In genomic region chr19:57129729-57130128, GRCm38 (mm10) we compare ENCODE assay signal across 20 mouse cellular contexts.
DNase-seq lines count a peak whose midpoint lies in the region; ATAC-seq and TF ChIP-seq lines count a peak whose summit lies in the region.
"Had no signal": no experiment of that assay in that cellular context is flagged by ENCODE, and none has a peak within 500 bp of the region (broad histone marks: within the 10 kb centered on the region; RNA-seq: fewer than 3 reads in every experiment).

No protein-coding gene starts in this region.

- no peak for ATAC-seq in stomach, postnatal 0 days (ENCODE audit: low FRiP score, low TSS enrichment)
- ATAC-seq: forebrain, embryonic 16.5 days; intestine, embryonic 16.5 days had no signal

- 81% methylated on average over 9 of the region's 9 CpGs for WGBS in stomach, postnatal 0 days
- WGBS in embryonic facial prominence, embryonic 10.5 days, result 89% methylated on average over 9 of the region's 9 CpGs

- no peak overlapping the region for H3K4me2 ChIP-seq in stomach, postnatal 0 days (replicated peaks; ENCODE audit: low read depth)
- H3K4me2 ChIP-seq: embryonic facial prominence, embryonic 13.5 days; forebrain, embryonic 12.5 days; heart, embryonic 13.5 days; hindbrain, embryonic 14.5 days had no signal

- peak overlapping the region; percentile 66 for H3K27ac ChIP-seq in gastrocnemius, adult 2 months
- H3K27ac ChIP-seq in stomach, postnatal 0 days (replicated peaks), result 0 out of 2 replicates have a peak overlapping the region, but pooled peaks have one; percentile 40
- no peak overlapping the region for H3K27ac ChIP-seq in embryonic facial prominence, embryonic 10.5 days (replicated peaks)
- H3K27ac ChIP-seq: embryonic facial prominence, embryonic 13.5 days; forebrain, embryonic 12.5 days; heart, embryonic 13.5 days; hindbrain, embryonic 14.5 days had no signal

- TF ChIP-seq EP300 in stomach, postnatal 0 days (optimal IDR thresholded peaks at IDR 0.05), result no peak

- intact Hi-C loops in gastrocnemius, adult 2 months (cut with DNase I), result loop anchor here (5.0 to 10.0 kb wide), 2 partner anchors 32 to 205 kb away; no protein-coding TSS in a partner anchor
- intact Hi-C loops in gastrocnemius, postnatal 36 days (cut with DNase I), result loop anchor here (10.0 kb wide), 1 partner anchor 205 kb away; no protein-coding TSS in a partner anchor

- H3K9me3 ChIP-seq in stomach, postnatal 0 days (ENCODE audit: control insufficient read depth, low read length), result no peaks in the 10 kb centered on the region
- no peaks in the 10 kb centered on the region for H3K9me3 ChIP-seq in embryonic facial prominence, embryonic 10.5 days
- H3K9me3 ChIP-seq: embryonic facial prominence, embryonic 13.5 days; forebrain, embryonic 12.5 days; heart, embryonic 13.5 days had no signal

- no peak overlapping the region for H3K9ac ChIP-seq in stomach, postnatal 0 days (ENCODE audit: low read length)
- H3K9ac ChIP-seq: embryonic facial prominence, embryonic 13.5 days; forebrain, embryonic 12.5 days; heart, embryonic 13.5 days; hindbrain, embryonic 14.5 days had no signal

- no peak for TF ChIP-seq CTCF in gastrocnemius, adult 2 months (IDR thresholded peaks at IDR 0.05)
- TF ChIP-seq CTCF in stomach, postnatal 0 days (IDR thresholded peaks at IDR 0.05; ENCODE audit: low read depth), result no peak

- H3K36me3 ChIP-seq in stomach, postnatal 0 days (ENCODE audit: control insufficient read depth, insufficient read depth, low read length), result no peaks in the 10 kb centered on the region
- H3K36me3 ChIP-seq in embryonic facial prominence, embryonic 10.5 days (replicated peaks), result no peaks in the 10 kb centered on the region
- H3K36me3 ChIP-seq: embryonic facial prominence, embryonic 13.5 days; forebrain, embryonic 12.5 days had no signal

- H3K4me3 ChIP-seq in gastrocnemius, adult 2 months, result no peak overlapping the region
- no peak overlapping the region for H3K4me3 ChIP-seq in stomach, postnatal 0 days (ENCODE audit: low read depth, low read length)
- H3K4me3 ChIP-seq in embryonic facial prominence, embryonic 10.5 days, result no peak overlapping the region
- H3K4me3 ChIP-seq: embryonic facial prominence, embryonic 13.5 days; forebrain, embryonic 12.5 days; heart, embryonic 13.5 days had no signal

- H3K27me3 ChIP-seq in stomach, postnatal 0 days (ENCODE audit: control insufficient read depth, insufficient read depth, low read length), result no peaks in the 10 kb centered on the region
- peaks cover 4% of the 10 kb centered on the region; the same call in 1 of the 2 replicates for H3K27me3 ChIP-seq in embryonic facial prominence, embryonic 10.5 days (replicated peaks; ENCODE audit: low read depth, poor library complexity, severe bottlenecking)
- H3K27me3 ChIP-seq: embryonic facial prominence, embryonic 13.5 days; heart, embryonic 13.5 days had no signal

- DNase-seq in gastrocnemius, adult 2 months, result no peak
- DNase-seq in gastrocnemius, postnatal 36 days, result no peak
- peak; percentile 33 for DNase-seq in CD4-positive helper T cell, adult 2 months (ENCODE audit: low read depth, low spot score)
- peak; percentile 53 for DNase-seq in ZHBTc4 (ENCODE audit: low read depth, low spot score)
- no peak for DNase-seq in stomach, postnatal 0 days (ENCODE audit: low spot score)
- no peak for DNase-seq in embryonic facial prominence, embryonic 10.5 days (ENCODE audit: low spot score)
- DNase-seq in heart, postnatal 4 days, result no peak
- DNase-seq: adrenal gland, adult 8-10 months; adrenal gland, postnatal 36 days; cerebellum, adult 11 months; cerebellum, adult 8-10 months; cerebellum, postnatal 14 days; gastrocnemius, postnatal 14 days; heart, postnatal 10 days had no signal

- peaks cover 9% of the 10 kb centered on the region; the same call in 1 of the 2 replicates for H3K4me1 ChIP-seq in stomach, postnatal 0 days (replicated peaks; ENCODE audit: control insufficient read depth, insufficient read depth)
- peaks cover 47% of the 10 kb centered on the region for H3K4me1 ChIP-seq in embryonic facial prominence, embryonic 10.5 days

Comparison
In these comparisons a context has a peak if more than half of its experiments do, and no peak if none do; other contexts are left out.
1. DNase-seq: peak in CD4-positive helper T cell, adult 2 months (single experiment) and ZHBTc4 (single experiment); none in gastrocnemius, adult 2 months (single experiment), gastrocnemius, postnatal 36 days (0 of 2), stomach, postnatal 0 days (single experiment), embryonic facial prominence, embryonic 10.5 days (single experiment) and heart, postnatal 4 days (single experiment).